Mouse (Mus musculus) telencephalon, adult 2 months (tissue): ENCODE data around the gene Adm.

Experiments
- DNase-seq: peaks from one replicate; pipeline ENCODE4 v3.0.0-alpha.2; 2011; ENCODE audit warnings: low read depth, low spot score

Adm gene

DNA sequence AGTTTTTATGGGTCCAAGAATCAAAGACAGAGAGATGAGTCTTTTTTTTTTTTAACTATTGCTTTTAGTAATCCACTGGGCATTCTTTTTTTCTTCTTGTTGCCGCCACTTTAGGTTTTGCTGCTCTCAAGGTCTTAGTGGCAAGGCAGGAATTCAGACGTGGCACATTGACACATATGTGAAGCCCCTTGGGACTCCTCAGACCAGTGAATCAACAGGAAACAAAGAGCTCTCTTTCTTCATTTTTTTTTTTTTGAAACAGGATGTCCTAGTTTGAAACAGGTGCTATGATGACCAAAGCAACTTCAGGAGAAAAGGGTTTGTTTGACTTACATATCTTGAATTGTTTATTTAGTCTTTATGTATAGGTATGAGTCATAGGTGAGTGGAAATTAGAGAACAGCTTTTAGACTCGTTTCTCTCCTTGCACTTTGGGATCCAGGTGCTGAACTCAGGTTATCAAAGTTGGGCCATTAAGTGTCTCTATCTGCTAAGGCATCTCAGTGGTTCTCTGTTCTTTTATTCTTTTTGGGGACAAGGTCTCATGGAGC is 31.0 kb downstream of the Adm start:
- no peak for DNase-seq

DNA sequence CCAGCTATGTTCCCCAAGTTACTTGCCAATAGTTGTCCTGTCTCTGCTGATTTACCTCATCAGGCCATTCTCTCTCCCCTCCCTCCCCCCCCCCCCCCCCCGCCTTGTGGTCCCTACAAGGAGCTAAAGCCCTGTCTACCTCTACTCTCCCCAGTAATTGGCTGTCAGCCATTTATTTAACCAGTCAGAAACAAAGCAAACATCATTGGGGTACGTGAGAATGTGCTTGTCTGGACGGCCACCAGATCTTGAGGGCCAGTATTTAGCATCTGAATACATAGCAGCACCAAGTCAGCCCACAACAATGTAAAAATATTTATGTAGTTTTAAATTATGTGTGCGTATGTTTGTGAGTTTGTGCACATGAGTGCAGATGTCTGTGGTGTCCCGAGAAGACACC is 39.1 kb downstream of the Adm start:
- DNase-seq, result no peak

DNA sequence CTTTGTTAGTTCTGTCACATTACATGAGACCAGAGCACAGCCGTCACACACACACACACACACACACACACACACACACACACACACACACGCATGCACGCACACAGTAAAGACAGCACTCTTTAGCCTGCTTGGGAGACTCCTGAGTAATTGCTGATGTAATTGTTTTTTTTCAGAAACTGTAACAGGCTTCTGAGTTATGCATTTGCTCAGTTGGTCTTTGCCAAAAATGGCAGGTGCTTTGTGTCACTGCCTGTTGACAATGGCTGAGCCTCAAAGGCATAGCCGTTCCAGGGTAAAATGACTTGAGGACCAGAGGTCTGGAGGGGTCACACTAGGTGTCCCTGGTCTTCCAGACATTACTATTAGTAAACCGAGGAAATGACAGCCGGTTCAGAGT is 40.8 kb downstream of the Adm start:
- DNase-seq, result no peak

DNA sequence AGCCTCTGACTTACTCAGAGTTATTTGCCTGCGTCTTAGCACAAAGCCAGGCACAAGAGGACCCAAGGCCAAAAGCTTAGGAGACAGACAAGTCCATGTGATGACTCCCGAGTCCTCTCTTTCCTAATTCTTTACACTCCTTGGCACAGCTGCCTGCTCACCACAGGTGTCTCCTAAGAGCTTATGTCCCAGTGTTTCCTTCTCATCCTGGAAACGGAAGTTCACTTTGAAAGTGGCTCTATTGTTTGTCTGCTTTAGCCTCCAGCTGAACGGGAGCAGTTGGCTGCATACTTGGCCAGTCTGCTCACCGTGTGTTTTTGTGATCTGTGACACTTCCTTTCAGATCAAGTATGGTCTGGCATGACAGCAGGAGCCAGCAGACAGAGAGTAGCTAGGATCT is 41.3 kb downstream of the Adm start:
- DNase-seq, result no peak

DNA sequence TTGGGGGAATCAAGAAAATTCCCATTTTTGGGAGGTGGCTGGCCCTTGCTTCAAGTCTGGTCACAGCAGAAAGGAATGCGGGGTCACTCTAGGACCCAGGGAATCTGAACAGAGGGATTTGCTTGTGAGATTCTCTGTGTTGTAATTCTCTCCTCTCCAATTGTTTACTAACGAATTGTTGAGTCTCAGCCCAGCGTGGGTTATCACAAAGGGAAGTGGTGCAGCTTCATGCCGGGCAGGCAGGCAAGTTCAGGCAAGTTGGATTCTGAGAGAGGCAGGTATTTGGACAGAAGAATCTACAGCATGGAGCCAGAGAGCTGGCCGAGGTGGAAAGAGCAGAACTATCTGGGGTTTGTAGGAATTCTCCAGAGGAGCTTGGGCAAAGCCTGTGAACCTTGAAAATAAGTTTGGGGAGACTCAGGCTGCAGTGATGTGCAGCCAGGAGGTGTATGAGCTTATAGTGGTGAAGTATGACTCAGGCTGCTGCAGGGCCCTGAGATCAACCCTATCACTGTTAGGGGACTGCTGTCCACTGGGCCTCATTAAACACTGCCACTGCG is 43.7 kb downstream of the Adm start:
- no peak for DNase-seq
